Mouse (Mus musculus): ENCODE measurements around the gene Zc3h8. TPM values are rescaled to one million over a fixed set of nuclear protein-coding genes. Genes with fewer than 3 reads are reported as not detected.

Zc3h8 gene
- polyA plus RNA-seq, 1 experiment from 2014 or later = 10.3 TPM

Small RNA genes within 50 kb of the gene (microRNA-seq; reads per million reads assigned to microRNA genes)
- not detected for gene Gm22859

Other genes with a start within 250 kb of the Zc3h8 start
- gene Mertk, start 245.1 kb downstream of the Zc3h8 start, polyA plus RNA-seq (2016; fragmentation: Nextera tagmentation; extraction: Ambion mirVana) = 5.0 and 5.1 TPM in 2 replicates
- gene Tmem87b, start 126.0 kb downstream of the Zc3h8 start, polyA plus RNA-seq (2016; fragmentation: Nextera tagmentation; extraction: Ambion mirVana) = 23.6 and 24.7 TPM in 2 replicates
- 2.1 and 2.4 TPM in 2 replicates for gene Fbln7, start 81.1 kb downstream of the Zc3h8 start, polyA plus RNA-seq (2016; fragmentation: Nextera tagmentation; extraction: Ambion mirVana)
- 1.7 and 1.9 TPM in 2 replicates for gene Zc3h6, start 23.3 kb upstream of the Zc3h8 start, polyA plus RNA-seq (2016; fragmentation: Nextera tagmentation; extraction: Ambion mirVana)
- gene Gm10762, start 23.6 kb upstream of the Zc3h8 start, polyA plus RNA-seq (2016; fragmentation: Nextera tagmentation; extraction: Ambion mirVana) = 15.3 and 16.3 TPM in 2 replicates
- gene Vinac1, start 104.1 kb upstream of the Zc3h8 start, polyA plus RNA-seq (2016; fragmentation: Nextera tagmentation; extraction: Ambion mirVana) = 0.09 and 0.16 TPM in 2 replicates
- gene Ttl, start 121.9 kb upstream of the Zc3h8 start, polyA plus RNA-seq (2016; fragmentation: Nextera tagmentation; extraction: Ambion mirVana) = 12.4 and 14.0 TPM in 2 replicates
- 47.6 and 48.8 TPM in 2 replicates for gene Polr1b, start 156.9 kb upstream of the Zc3h8 start, polyA plus RNA-seq (2016; fragmentation: Nextera tagmentation; extraction: Ambion mirVana)
- 24.1 and 25.2 TPM in 2 replicates for gene Chchd5, start 185.6 kb upstream of the Zc3h8 start, polyA plus RNA-seq (2016; fragmentation: Nextera tagmentation; extraction: Ambion mirVana)